21 mouse cellular contexts compared by ENCODE assay signal in genomic region chr1:160910812-160911211, GRCm38 (mm10).
"Had no signal": no experiment of that assay in that cellular context is flagged by ENCODE, and none has a peak within 500 bp of the region (broad histone marks: within the 10 kb centered on the region; RNA-seq: fewer than 3 reads in every experiment).

No protein-coding gene starts in this region.

- H3K27ac ChIP-seq: embryonic facial prominence, embryonic 10.5 days; embryonic facial prominence, embryonic 12.5 days; embryonic facial prominence, embryonic 13.5 days; embryonic facial prominence, embryonic 15.5 days; forebrain, embryonic 10.5 days; forebrain, embryonic 12.5 days; forebrain, embryonic 13.5 days; forebrain, embryonic 15.5 days; heart, embryonic 10.5 days had no signal

- H3K4me3 ChIP-seq: embryonic facial prominence, embryonic 10.5 days; embryonic facial prominence, embryonic 12.5 days; embryonic facial prominence, embryonic 13.5 days; embryonic facial prominence, embryonic 15.5 days; erythroblast, embryonic 14.5 days; forebrain, embryonic 10.5 days; forebrain, embryonic 12.5 days; forebrain, embryonic 13.5 days; forebrain, embryonic 15.5 days; heart, adult 2 months; heart, embryonic 10.5 days; heart, embryonic 12.5 days had no signal

- DNase-seq: cerebellum, adult 9-11 months; cerebellum, postnatal 14 days; cerebellum, postnatal 25 days; cerebellum, postnatal 36 days; embryo, embryonic 11 days; forebrain, postnatal 0 days; gastrocnemius, postnatal 10 days; gastrocnemius, postnatal 36 days; heart, adult 11 months; heart, adult 2 months had no signal
